24 mouse cellular contexts compared by ENCODE assay signal in the genomic region with DNA sequence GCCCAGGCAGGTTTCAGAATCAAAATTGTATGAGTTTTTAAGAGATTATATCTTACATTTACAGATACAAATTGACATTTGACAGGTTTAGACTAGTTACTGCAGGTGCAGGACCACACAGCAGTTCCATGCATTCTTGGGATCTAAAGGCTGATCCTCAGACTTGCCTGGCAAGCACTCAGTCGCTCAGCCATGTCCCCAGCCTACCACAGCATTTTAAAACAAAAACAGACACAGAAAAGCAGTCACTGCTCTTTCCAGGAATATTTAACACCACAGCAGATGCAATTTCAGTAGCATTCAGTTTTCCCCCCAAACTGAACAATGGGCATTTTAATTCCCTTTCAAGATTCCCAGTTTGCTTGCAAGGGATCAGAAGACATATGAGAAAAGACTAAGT.
A peak's percentile ranks its signal among the peaks of the same experiment; 100 is the strongest.
DNase-seq lines count a peak whose midpoint lies in the region; ATAC-seq lines count a peak whose summit lies in the region.
"Had no signal": no experiment of that assay in that cellular context is flagged by ENCODE, and none has a peak within 500 bp of the region (broad histone marks: within the 10 kb centered on the region; RNA-seq: fewer than 3 reads in every experiment).

No protein-coding gene starts in this region.

- peaks cover 2% of the 10 kb centered on the region; the same call in 1 of the 2 replicates for H3K4me1 ChIP-seq in forebrain, embryonic 14.5 days (ENCODE audit: control insufficient read depth, insufficient read depth, low read length)
- H3K4me1 ChIP-seq in forebrain, embryonic 10.5 days: no peaks in the 10 kb centered on the region
- peaks cover 19% of the 10 kb centered on the region for H3K4me1 ChIP-seq in forebrain, embryonic 16.5 days (replicated peaks; ENCODE audit: control insufficient read depth, insufficient read depth, low read length)
- H3K4me1 ChIP-seq in limb, embryonic 10.5 days: no peaks in the 10 kb centered on the region
- H3K4me1 ChIP-seq: heart, embryonic 12.5 days; heart, embryonic 15.5 days; hindbrain, embryonic 10.5 days; hindbrain, embryonic 13.5 days had no signal

- no peaks in the 10 kb centered on the region for H3K27me3 ChIP-seq in forebrain, embryonic 14.5 days (replicated peaks; ENCODE audit: control insufficient read depth, insufficient read depth, low read length)
- no peaks in the 10 kb centered on the region for H3K27me3 ChIP-seq in forebrain, embryonic 10.5 days (ENCODE audit: poor library complexity, severe bottlenecking)
- H3K27me3 ChIP-seq in forebrain, embryonic 16.5 days (replicated peaks; ENCODE audit: control insufficient read depth, insufficient read depth, low read length): no peaks in the 10 kb centered on the region
- no peaks in the 10 kb centered on the region for H3K27me3 ChIP-seq in limb, embryonic 10.5 days (ENCODE audit: low read depth, poor library complexity, severe bottlenecking)
- H3K27me3 ChIP-seq: embryonic facial prominence, embryonic 15.5 days; heart, embryonic 12.5 days; heart, embryonic 15.5 days; hindbrain, embryonic 13.5 days had no signal

- H3K36me3 ChIP-seq in forebrain, embryonic 14.5 days (ENCODE audit: control insufficient read depth, insufficient read depth, low read length): no peaks in the 10 kb centered on the region
- H3K36me3 ChIP-seq in forebrain, embryonic 10.5 days (replicated peaks): no peaks in the 10 kb centered on the region
- H3K36me3 ChIP-seq in forebrain, embryonic 16.5 days (ENCODE audit: control insufficient read depth, insufficient read depth): no peaks in the 10 kb centered on the region
- H3K36me3 ChIP-seq in limb, embryonic 10.5 days: no peaks in the 10 kb centered on the region
- H3K36me3 ChIP-seq: embryonic facial prominence, embryonic 15.5 days; heart, embryonic 12.5 days; heart, embryonic 15.5 days; hindbrain, embryonic 10.5 days; hindbrain, embryonic 13.5 days had no signal

- peak overlapping the region; percentile 61; the same call in 1 of the 2 replicates for H3K27ac ChIP-seq in forebrain, embryonic 14.5 days (ENCODE audit: low read depth, low read length)
- no peak overlapping the region for H3K27ac ChIP-seq in forebrain, embryonic 10.5 days
- peak overlapping the region; percentile 63 for H3K27ac ChIP-seq in forebrain, embryonic 16.5 days (ENCODE audit: low read length)
- no peak overlapping the region for H3K27ac ChIP-seq in limb, embryonic 10.5 days
- H3K27ac ChIP-seq: embryonic facial prominence, embryonic 15.5 days; heart, embryonic 15.5 days; hindbrain, embryonic 10.5 days; hindbrain, embryonic 13.5 days had no signal

- WGBS in forebrain, embryonic 14.5 days: 31% methylated on average over 1 of the region's 1 CpGs
- WGBS in forebrain, embryonic 10.5 days: 71% methylated on average over 1 of the region's 1 CpGs
- WGBS in forebrain, embryonic 16.5 days: 23% methylated on average over 1 of the region's 1 CpGs
- WGBS in limb, embryonic 10.5 days: 79% methylated on average over 1 of the region's 1 CpGs

- no peak overlapping the region for H3K9ac ChIP-seq in forebrain, embryonic 14.5 days (ENCODE audit: low read length)
- H3K9ac ChIP-seq in forebrain, embryonic 16.5 days (replicated peaks; ENCODE audit: low read depth, low read length): no peak overlapping the region
- H3K9ac ChIP-seq: embryonic facial prominence, embryonic 15.5 days; heart, embryonic 12.5 days; heart, embryonic 15.5 days; hindbrain, embryonic 13.5 days had no signal

- peak; percentile 53 for DNase-seq in forebrain, embryonic 14.5 days (ENCODE audit: low spot score)
- no peak for DNase-seq in forebrain, embryonic 10.5 days (ENCODE audit: extremely low spot score, low spot score)
- peak; percentile 56 for DNase-seq in heart, adult 11 months
- DNase-seq in heart, adult 8-10 months (ENCODE audit: low spot score): no peak
- peak; percentile 39 for DNase-seq in brain, embryonic 18.5 days (ENCODE audit: low read depth, low spot score)
- DNase-seq in frontal cortex, postnatal 10 days (ENCODE audit: low spot score in 2 of 2): no peak
- no peak for DNase-seq in limb, embryonic 10.5 days (ENCODE audit: low spot score)
- DNase-seq: adrenal gland, adult 2 months; adrenal gland, postnatal 14 days; gastrocnemius, postnatal 10 days; gastrocnemius, postnatal 36 days; heart, postnatal 10 days; heart, postnatal 36 days; kidney, adult 18-20 months; kidney, adult 9 months had no signal

- no peak overlapping the region for H3K4me2 ChIP-seq in forebrain, embryonic 14.5 days (ENCODE audit: low read length)
- no peak overlapping the region for H3K4me2 ChIP-seq in forebrain, embryonic 16.5 days (ENCODE audit: low read length)
- H3K4me2 ChIP-seq: embryonic facial prominence, embryonic 15.5 days; heart, embryonic 12.5 days; heart, embryonic 15.5 days; hindbrain, embryonic 13.5 days had no signal

- ATAC-seq in forebrain, embryonic 14.5 days: no peak
- ATAC-seq in forebrain, embryonic 16.5 days: peak; percentile 57; the same call in 1 of the 2 replicates
- ATAC-seq: CD4-positive, CD25-positive, alpha-beta regulatory T cell, adult 4 months; hindbrain, embryonic 16.5 days; intestine, embryonic 16.5 days had no signal

- no peaks in the 10 kb centered on the region for H3K9me3 ChIP-seq in forebrain, embryonic 14.5 days (replicated peaks; ENCODE audit: control insufficient read depth, low read length)
- H3K9me3 ChIP-seq in forebrain, embryonic 10.5 days: no peaks in the 10 kb centered on the region
- H3K9me3 ChIP-seq in forebrain, embryonic 16.5 days (ENCODE audit: control insufficient read depth, low read length): no peaks in the 10 kb centered on the region
- H3K9me3 ChIP-seq in limb, embryonic 10.5 days (replicated peaks): no peaks in the 10 kb centered on the region
- H3K9me3 ChIP-seq: embryonic facial prominence, embryonic 15.5 days; heart, embryonic 12.5 days; heart, embryonic 15.5 days; hindbrain, embryonic 10.5 days; hindbrain, embryonic 13.5 days had no signal

- no peak overlapping the region for H3K4me3 ChIP-seq in forebrain, embryonic 14.5 days (ENCODE audit: low read depth, low read length)
- H3K4me3 ChIP-seq in forebrain, embryonic 10.5 days: no peak overlapping the region
- H3K4me3 ChIP-seq in forebrain, embryonic 16.5 days (replicated peaks; ENCODE audit: low read length): no peak overlapping the region
- no peak overlapping the region for H3K4me3 ChIP-seq in limb, embryonic 10.5 days
- H3K4me3 ChIP-seq: embryonic facial prominence, embryonic 15.5 days; heart, embryonic 12.5 days; heart, embryonic 15.5 days; hindbrain, embryonic 10.5 days; hindbrain, embryonic 13.5 days had no signal

Comparison
In these comparisons a context has a peak if more than half of its experiments do, and no peak if none do; other contexts are left out.
1. DNase-seq: peak in forebrain, embryonic 14.5 days (single experiment), heart, adult 11 months (single experiment) and brain, embryonic 18.5 days (single experiment); none in forebrain, embryonic 10.5 days (single experiment), heart, adult 8-10 months (single experiment), frontal cortex, postnatal 10 days (0 of 2) and limb, embryonic 10.5 days (single experiment).
2. H3K27ac ChIP-seq: peak in forebrain, embryonic 14.5 days (single experiment) and forebrain, embryonic 16.5 days (single experiment); none in forebrain, embryonic 10.5 days (single experiment) and limb, embryonic 10.5 days (single experiment).